Mouse (Mus musculus): ENCODE results near the gene Rprd1b.

- TF ChIP-seq FLI1 (IDR thresholded peaks at IDR 0.05; ENCODE audit: low read length) (no peak), GATA1 (IDR thresholded peaks at IDR 0.05; ENCODE audit: borderline replicate concordance, low read length) (no peak)
Observed at GRCm38 (mm10) chr2:158063036-158063435, 34.7 kb downstream of the Rprd1b start.
